Mouse (Mus musculus) gastrocnemius, postnatal 25 days (tissue): ENCODE results near the gene Efcab9. TPM values are rescaled to one million over a fixed set of nuclear protein-coding genes. Genes with fewer than 3 reads are reported as not detected.

Experiments
- DNase-seq: peaks from one replicate; pipeline ENCODE4 v3.0.0; 2022
- total RNA-seq, 2 experiments: library from RNA; stranded (reverse); gene quantifications; 1 replicate in 1 of 2; 2 replicates in 1 of 2; pipeline ENCODE4 v1.2.3; 2021

Efcab9 gene
- total RNA-seq, 2 experiments from 2014 or later: 0.75 to 1.0 TPM

DNA sequence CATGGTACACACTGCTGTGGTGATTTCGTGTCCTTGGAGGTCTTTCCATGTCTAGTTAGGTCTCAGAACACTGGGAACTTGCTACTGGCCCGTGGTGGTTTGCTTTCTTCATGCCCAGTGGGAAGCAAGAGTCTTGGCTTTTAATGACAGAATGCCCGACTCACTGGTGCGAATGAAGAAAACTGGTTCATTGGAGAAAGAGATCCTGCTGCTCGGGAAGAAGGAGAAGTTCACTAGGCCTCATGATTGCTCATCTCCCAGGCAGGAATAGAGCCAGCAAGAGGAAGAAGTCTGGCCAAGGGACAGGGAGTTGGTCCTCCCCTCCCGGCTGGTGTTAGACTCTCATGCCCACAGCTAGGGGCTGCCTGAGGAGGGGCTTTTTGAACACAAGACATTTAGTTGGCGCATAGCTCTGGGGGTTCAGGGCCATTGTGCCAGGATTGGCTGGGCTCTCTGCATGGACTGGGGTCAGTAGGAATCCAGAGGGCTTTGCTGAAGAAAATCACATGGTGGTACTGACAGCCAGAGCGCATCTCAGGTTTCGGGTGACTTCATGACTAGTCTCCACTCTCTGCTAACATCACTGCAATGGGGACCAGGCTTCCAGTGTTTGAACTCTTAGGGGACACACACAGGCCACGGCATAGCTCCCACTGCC, 24.6 kb upstream of the Efcab9 start:
- DNase-seq: peak; percentile 39

DNA sequence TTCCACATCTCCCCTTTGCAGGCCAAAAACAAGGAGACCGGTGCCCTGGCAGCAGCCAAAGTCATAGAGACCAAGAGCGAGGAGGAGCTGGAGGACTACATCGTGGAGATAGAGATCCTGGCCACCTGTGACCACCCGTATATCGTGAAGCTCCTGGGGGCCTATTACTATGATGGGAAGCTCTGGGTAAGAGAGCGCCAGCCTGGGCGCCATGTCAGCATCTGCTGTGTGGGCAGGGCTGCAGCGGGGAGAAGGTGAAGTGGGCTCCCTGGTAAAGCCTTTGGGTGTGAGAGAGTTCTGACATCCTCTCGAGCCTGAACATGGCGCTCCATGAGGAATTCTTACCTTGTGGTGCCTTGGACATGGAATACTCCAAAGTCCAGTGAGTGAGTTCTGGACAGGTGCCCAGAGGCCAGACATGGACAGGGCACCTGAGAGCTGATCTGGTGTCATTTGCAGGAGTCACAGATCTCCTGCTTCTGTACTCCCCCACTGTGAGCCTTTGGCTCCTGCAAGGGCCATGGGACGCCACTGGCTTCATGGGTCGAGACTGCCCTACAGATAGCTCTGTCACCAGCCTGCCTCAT, 23.3 kb upstream of the Efcab9 start:
- DNase-seq: no peak

DNA sequence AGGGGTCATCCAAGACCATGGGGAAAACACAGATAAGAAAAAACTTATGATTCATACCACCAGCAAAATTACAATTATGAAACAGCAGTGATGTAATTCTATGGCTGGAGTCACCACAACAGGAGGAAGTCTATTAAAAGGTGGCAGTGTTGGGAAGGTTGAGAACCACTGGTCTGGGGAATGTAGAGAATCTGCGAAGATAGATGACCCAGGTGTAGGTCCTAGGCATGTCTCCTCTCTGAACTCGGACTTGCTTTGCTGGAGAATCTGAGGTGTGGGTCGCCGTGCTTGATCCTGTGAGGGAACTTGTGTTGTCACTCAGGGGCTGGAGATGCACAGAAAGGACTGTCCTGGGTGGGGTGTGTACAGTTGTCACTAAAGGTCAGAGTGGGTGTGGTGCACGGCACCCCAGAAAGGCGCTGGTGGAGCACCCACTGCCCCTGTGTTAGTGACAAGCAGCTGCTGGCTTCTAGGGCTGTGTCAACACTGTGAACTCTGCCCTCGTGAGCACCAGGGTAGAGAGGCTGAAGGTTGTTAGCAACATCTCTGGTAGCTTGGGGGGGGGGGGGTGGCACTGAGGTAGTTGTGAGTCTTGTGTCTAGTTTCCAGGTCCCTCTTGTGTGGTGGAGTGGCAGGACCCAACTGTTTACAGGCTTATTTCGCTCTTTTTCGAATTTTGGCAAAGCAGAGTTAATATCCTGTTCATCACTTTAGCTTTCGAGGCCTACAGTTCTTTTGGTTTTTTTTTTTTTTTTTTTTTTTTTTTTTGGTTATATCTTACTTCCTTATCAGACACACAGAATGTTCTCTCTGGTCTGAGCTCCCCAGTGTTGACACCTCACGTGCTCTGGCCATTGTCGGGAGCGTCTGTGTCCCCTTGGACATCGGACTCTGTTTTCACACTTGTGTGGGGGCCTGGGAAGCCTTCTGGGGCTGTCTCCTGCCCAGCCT, 22.5 kb upstream of the Efcab9 start:
- DNase-seq: no peak

GRCm38 (mm10) chr11:32553311-32554140, 21.6 kb upstream of the Efcab9 start:
- DNase-seq: no peak

GRCm38 (mm10) chr11:32552401-32553090, 20.7 kb upstream of the Efcab9 start:
- DNase-seq: no peak

DNA sequence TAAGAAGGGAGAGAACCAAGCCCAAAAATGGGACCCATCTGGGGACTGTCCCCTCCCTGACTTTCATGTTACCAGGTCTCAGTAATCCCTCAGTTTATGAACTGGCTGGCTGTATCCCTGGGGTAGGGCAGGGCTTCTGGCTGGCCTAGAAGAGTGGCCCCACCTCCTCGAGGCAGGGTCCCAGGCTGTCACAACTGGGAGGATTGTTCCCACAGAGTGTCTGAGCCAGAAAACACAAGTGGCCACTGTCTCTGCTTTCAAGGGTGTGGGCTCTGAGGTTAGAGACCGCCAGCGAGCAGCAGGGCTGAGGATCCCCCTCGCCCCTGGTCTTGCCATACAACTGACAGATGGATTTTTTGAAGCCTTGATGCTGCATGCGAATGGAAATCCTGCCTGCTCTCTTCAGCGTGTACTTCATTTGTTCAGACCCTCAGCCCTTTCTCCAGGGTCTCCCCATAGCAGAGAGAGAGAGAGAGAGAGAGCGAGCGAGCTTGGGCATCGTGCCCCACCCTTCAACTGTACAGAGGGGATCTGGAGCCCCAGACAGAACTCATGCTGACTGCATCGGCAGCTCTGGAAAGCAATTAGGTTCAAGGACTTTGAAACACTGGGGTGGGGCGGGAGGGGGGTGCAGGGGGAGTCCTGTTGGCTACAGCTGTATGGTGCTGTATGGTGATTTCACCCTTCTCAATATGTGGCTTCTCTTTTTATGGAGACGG, 19.9 kb upstream of the Efcab9 start:
- no peak for DNase-seq

DNA sequence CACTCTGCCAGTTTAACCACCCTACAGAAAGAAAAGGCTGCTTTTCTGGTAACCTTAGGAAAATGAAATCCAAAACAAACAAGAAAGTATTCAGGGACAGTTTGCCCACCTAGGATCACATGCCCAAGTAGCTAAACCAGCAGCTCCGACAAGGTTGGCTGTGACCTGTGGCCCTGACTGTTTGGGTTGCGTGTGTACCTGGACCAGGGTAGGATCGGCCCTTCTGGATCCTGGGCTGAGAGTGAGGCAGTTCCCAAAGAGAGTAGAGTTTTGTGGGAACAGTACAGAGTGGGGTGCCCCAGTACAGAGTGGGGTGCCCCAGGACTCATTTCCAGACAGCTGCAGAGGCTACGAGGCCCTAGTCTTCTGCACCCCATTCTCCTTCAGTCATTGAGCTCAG, 19.2 kb upstream of the Efcab9 start:
- DNase-seq: no peak

DNA sequence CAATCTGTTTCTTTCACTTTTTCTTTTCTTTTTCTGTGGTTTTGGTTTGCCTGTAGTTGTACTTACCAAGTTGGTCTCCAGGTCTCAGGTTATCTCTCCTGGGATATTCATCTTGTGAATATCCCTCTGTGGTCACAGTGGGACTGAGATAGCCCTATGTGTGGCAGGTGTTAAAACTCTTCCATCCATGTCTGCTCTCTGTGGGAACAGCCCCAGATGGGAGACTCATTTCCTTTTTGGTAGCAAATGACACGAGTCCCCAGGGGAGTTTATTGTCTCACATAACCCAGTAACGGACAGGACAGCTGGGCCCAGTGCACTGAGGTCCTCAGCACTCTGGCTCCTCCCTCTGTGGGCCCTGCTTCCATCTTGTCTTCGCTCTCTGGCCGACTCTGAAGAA, 18.2 kb upstream of the Efcab9 start:
- peak; percentile 62 for DNase-seq

DNA sequence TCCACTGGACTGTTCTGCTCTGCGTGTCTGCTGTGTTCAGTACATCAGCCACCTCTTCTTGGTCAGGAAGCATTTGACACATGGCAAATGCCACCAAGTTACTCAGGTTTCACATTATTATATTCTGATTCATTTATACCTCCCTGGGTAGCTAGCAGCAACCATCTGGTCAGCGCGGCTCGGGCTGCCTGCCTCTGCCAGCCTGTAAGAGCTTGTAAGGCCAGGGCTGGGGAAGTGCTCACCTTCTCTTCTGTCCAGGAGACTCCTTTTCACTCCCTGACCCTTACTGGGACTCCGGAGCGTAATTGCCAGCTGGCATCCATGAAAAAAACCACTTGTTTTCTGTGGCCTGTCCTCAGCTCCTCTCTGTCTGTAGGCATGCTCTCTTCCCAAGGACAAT, 17.4 kb upstream of the Efcab9 start:
- no peak for DNase-seq

GRCm38 (mm10) chr11:32548240-32548639, 16.4 kb upstream of the Efcab9 start:
- no peak for DNase-seq

DNA sequence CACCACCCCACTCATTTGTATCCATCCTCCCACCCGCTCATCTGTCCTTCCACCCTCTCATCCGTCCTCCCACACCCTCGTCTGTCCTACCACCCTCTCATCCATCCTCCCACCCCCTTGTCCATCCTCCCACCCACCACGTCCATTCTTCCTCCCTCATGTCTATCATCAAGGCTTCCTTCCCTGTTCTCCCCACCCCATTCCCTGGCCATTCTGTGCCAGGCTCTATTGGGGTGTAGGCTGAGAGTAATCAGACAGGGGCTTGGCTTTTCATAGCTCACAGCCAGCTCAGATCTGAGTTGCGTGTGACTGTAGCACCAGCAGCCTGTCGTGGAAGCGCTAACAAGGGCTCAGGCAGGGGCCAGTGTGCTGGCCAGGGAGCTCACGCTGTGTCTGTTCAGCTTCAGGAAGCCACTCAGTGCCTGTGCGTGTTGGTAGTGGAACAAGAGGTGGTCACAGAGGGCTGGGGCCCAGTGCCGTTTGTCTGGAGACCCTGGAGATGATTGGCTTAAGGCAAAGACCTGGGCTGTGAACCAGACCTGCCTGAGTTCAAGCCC, 15.6 kb upstream of the Efcab9 start:
- no peak for DNase-seq

GRCm38 (mm10) chr11:32546483-32546882, 14.6 kb upstream of the Efcab9 start:
- DNase-seq: peak; percentile 78

- DNase-seq: no peak
Measured at GRCm38 (mm10) chr11:32545605-32546004, 13.7 kb upstream of the Efcab9 start.

DNA sequence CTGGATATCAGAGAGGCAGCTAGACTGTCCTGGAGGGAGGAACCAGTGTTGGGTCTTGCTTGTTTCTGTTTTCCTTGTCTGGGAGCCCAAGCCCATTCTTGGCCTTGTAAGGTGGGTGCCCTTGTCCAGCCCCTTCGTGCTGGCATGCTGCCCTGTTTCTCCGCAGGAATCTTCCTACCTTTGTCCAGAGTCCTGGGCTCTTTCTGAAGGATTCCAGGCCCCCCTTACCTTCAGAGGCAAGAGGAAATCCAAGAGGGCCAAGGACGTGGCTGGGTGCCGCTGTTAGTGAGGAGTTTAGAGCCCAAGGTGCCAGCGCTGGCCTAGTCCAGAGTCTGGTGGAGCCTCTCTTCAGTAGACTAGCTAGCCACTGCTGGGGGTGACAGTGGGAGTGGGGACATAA, 12.6 kb upstream of the Efcab9 start:
- no peak for DNase-seq

- no peak for DNase-seq
Measured at GRCm38 (mm10) chr11:32544041-32544440, 12.2 kb upstream of the Efcab9 start.

GRCm38 (mm10) chr11:32542687-32543411, 11.0 kb upstream of the Efcab9 start:
- peak; percentile 60 for DNase-seq

- DNase-seq: no peak
Measured at GRCm38 (mm10) chr11:32542181-32542580, 10.3 kb upstream of the Efcab9 start.

GRCm38 (mm10) chr11:32540463-32540862, 8.6 kb upstream of the Efcab9 start:
- DNase-seq: no peak

DNA sequence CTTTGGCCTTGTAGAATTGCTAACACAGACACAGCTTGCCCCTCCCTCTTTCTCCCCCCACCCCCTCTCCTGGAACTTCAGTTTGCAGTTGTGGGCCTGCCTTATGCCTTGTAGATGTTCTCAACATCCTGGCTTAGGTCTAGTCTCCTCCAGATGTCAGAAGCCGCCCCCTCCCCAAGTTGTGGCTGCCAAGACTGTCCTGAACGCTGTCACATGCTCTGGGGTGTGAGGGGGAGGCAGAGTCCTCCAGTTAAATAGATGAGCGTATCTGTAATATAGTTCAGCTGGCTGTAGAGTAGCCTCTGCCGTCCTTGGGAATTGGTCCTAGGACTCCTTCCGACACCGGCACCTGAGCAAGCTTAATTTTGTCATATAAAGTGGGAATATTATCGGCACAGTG, 7.8 kb upstream of the Efcab9 start:
- DNase-seq: no peak

- peak; percentile 5 for DNase-seq
Measured at GRCm38 (mm10) chr11:32538846-32539245, 7.0 kb upstream of the Efcab9 start.
